Mouse (Mus musculus) bone marrow macrophage, adult 2 months (primary cell): Measurements from ENCODE around the gene Pip5k1a.

Source experiments
- CTCF ChIP-seq: IDR thresholded peaks from 2 replicates; pipeline ENCODE4 v1.5.1; 2012; ENCODE audit warnings: low read depth, mild to moderate bottlenecking, low read length, moderate library complexity
- POLR2A ChIP-seq: IDR thresholded peaks from 2 replicates; pipeline ENCODE4 v1.6.1; 2012; ENCODE audit warnings: mild to moderate bottlenecking, low read depth, low read length, borderline replicate concordance

DNA sequence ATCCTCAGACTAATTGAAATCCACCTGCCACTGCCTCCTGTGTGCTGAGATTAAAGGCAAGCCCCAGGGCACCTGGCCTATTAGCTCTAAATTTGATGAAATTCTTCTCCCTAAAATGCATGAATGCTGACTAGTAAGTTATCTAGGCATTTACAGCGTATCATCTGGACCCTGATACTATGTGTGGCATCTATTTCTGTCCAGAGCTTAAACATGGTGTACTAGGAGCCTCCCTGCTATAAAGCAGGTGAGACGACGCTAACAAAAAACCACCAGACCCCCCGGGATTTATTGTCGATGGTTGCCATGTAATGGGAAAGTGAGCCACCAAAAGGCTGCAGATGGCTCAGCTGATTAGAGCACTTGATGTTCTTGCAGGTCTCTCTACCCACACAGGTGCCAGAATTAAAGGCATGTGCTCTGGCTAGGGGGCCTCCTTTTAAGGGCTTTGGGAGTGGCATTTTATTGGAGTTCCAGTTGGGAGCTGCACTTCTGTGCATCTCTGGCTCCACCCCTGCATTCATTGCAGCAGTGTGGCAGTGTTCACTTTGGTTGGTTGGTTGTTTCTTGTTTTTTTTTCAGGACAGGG, 79.6 kb downstream of the Pip5k1a start:
- TF ChIP-seq CTCF (no peak), POLR2A (no peak)
